Mouse (Mus musculus) T-helper 2 cell (primary cell): ENCODE measurements around the gene Serpinb9b.
"Not testable (repeated sequence)": the region's sequence is repeated elsewhere in the genome, so short reads cannot be mapped to it uniquely, and the experiment has no call there.

ENCODE experiments used
- in situ Hi-C: fragments of 300-600 bp; cut with MboI, MseI; formaldehyde crosslinking; loops from one replicate; pipeline ENCODE4 v1.15.1; 2025; ENCODE audit warnings: high pct_unique_total_duplicates

Serpinb9b gene

DNA sequence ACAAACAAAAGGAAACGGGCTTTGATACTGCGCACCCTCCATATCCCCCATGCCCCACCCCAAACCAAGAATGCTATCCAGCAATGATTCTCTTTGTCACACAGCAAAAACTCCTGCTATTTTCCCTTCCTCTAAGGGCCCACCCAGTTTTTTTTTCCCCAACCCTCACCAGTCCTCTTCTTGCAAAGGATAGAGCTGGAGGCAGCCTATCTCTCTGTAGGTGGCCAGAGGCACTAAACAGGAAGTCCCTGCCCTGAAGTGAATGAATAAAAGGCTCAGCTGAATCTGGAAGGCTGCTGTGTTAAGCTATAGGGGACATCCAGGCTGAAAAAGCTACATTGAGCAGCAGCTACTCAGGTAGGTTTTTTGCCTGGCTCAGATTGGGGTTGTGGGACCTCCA, at the start of gene Serpinb9b:
Gene Serpinb9b (plus strand): TSS at position 173 of the 400 bp plus-strand sequence.
- in situ Hi-C loops, result no loop called here

DNA sequence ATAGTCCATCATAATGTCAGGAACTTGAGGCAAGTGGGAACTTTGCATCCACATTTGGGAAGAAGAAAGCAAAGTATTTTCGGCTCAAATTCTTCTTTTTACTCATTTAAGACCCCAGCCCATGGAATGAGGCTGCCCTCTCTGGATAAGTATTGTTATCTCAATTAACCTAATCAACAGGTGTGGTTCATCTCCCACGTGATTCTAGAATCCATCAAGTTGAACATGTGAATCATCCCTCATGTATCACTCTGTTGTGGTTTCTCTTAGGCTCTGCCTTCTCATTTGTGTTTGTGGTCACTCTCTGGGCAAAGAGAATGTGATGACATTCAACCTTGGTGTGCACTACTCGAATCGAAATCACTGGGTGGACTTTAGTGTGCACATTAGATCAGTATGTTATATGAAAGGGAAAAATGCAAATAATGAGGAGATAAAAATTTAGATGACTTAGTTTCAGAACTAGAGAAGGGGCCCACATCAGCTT, 44.6 kb upstream of the Serpinb9b start:
- in situ Hi-C loops, result loop anchor here (5.0 kb wide), 1 partner anchor 100 kb away; no protein-coding TSS in a partner anchor

DNA sequence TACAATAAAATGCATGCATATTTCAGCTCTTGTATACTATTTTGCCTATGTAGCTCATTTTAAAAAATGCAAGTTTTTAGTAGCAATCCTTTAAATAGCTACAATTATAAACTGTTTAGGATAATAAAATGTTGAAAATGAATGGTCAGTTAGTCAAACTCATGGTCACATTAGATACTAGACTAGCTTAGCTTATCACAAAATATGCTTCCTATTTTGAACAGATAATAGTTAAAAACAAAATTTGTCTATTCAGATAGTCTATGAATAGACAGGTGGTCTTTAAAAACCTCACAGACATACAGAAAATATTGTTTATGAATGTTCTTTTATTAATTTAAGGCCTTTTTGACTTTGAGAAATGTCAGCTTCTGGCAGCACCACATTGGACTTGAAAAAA, 41.0 kb upstream of the Serpinb9b start:
- in situ Hi-C loops, result no loop called here

- in situ Hi-C loops, result loop anchor here (10.0 kb wide), 1 partner anchor 1881 kb away; the partner anchor contains the start of gene Prpf4b
Measured at GRCm38 (mm10) chr13:32993152-32993893, 33.9 kb upstream of the Serpinb9b start.

GRCm38 (mm10) chr13:32993894-32994242, 33.3 kb upstream of the Serpinb9b start:
- in situ Hi-C loops, result loop anchor here (10.0 kb wide), 1 partner anchor 1881 kb away; the partner anchor contains the start of gene Prpf4b

DNA sequence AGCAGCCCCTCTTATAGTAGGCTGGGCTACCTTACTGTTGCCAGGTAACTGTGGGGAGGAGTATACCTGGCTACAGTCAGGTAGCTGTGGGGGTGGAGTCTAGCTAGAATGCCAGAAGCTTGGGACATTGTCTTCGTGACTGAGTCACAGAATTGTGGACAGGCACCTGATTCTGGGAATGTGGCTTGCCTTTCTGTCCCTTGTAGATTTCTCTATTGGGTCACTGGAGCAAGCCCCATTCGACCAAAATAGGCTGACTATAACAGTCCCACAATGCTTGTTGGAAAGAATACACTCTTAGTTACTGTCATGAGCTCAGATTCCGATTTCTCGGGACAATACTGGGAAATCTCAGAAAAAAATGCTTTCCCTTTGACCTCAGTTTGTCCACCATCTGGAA, 32.2 kb upstream of the Serpinb9b start:
- in situ Hi-C loops, result loop anchor here (10.0 kb wide), 1 partner anchor 1880 kb away; the partner anchor contains the start of gene Prpf4b

- in situ Hi-C loops, result loop anchor here (5.0 to 10.0 kb wide), 3 partner anchors 73 to 1153 kb away; partner anchors contain the start of gene Serpinb1b
Measured at GRCm38 (mm10) chr13:33001341-33001740, 25.9 kb upstream of the Serpinb9b start.

DNA sequence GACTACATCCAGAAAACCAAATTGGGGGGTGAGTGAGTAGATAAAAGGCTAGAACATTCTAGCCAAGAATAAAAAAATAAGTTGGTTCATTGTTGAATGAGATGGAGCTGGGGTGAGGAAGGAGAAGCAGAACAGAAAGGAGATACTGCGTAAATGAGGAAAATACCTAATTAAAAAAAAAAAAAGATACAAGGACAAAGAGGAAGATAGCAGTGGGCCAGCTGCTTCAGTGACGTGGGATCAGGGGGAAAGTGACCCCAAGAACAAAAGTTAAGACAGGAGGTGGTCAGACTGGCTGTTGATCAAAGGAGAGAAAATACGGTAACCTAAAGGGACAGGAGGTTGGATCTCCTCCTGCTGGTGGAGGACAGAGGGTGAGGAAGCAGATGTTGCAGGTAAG, 24.3 kb upstream of the Serpinb9b start, which contains the start of gene Serpinb9:
Gene Serpinb9 (plus strand): TSS at position 301 of the 400 bp plus-strand sequence.
- in situ Hi-C loops, result loop anchor here (5.0 to 10.0 kb wide), 3 partner anchors 72 to 1152 kb away; partner anchors contain the start of gene Serpinb1b

GRCm38 (mm10) chr13:33003523-33004413, 23.4 kb upstream of the Serpinb9b start:
- in situ Hi-C loops, result loop anchor here (5.0 to 10.0 kb wide), 3 partner anchors 71 to 1151 kb away; partner anchors contain the start of gene Serpinb1b

- in situ Hi-C loops, result loop anchor here (5.0 to 10.0 kb wide), 4 partner anchors 70 to 1150 kb away; partner anchors contain the start of genes D930007J09Rik, Serpinb1b and Wrnip1
Measured at GRCm38 (mm10) chr13:33004414-33005105, 22.7 kb upstream of the Serpinb9b start.

- in situ Hi-C loops, result loop anchor here (5.0 to 10.0 kb wide), 3 partner anchors 69 to 1149 kb away; partner anchors contain the start of genes D930007J09Rik, Serpinb1b and Wrnip1
Measured at GRCm38 (mm10) chr13:33005501-33006075, 21.6 kb upstream of the Serpinb9b start.

DNA sequence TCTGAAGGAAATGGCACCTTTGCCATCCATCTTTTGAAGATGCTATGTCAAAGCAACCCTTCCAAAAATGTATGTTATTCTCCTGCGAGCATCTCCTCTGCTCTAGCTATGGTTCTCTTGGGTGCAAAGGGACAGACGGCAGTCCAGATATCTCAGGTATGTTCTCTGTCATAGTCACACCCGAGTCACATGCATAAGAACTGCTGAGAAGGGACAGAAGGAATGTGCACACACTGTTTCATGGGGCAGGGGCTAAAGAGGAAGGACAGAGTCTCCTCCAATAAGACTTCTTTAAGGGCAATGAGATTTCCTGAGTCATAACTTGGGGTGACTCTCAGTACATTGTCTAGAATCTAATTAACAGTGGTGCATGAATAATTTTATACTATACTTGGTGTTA, 20.7 kb upstream of the Serpinb9b start:
- in situ Hi-C loops, result loop anchor here (5.0 to 10.0 kb wide), 3 partner anchors 68 to 1148 kb away; partner anchors contain the start of genes D930007J09Rik, Serpinb1b and Wrnip1

DNA sequence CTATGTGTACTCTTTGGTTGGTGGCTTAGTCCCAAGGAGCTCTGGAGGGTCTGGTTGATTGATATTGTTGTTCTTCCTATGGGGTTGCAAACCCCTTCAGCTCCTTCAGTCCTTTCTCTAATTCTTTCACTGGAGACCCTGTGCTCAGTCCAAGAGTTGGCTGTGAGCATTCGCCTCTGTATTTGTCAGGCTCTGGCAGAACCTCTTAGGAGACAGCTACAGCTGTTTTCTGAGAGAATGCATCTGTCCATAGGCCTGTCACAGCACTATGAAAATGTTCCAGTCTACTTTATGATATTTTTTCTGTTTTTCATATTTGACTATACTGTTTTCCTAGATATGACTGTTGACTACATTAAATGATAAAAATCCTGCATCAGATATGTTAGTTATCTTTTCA, 14.8 kb upstream of the Serpinb9b start:
- in situ Hi-C loops, result no loop called here

- in situ Hi-C loops, result no loop called here
Measured at GRCm38 (mm10) chr13:33013271-33013670, 13.9 kb upstream of the Serpinb9b start.

DNA sequence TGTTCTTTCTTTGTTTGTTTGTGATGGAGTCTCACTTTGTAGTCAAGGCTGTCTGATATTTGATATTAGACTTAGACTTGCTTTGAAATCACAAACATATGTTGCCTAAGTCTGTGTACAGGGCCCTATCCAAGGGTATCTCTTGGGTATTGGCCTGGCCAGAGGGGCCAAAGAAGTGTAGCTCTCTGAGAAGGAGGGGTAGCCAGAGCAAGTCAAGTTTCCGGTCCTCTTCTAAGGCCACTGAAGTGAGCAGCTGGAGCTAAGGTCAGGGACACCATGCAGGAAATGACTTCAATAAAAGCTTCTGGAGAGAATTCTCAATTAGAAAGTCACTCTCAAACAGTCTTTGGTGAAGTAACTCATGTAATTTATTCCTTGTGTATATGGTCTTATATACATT, 4.8 kb upstream of the Serpinb9b start:
- in situ Hi-C loops, result no loop called here

DNA sequence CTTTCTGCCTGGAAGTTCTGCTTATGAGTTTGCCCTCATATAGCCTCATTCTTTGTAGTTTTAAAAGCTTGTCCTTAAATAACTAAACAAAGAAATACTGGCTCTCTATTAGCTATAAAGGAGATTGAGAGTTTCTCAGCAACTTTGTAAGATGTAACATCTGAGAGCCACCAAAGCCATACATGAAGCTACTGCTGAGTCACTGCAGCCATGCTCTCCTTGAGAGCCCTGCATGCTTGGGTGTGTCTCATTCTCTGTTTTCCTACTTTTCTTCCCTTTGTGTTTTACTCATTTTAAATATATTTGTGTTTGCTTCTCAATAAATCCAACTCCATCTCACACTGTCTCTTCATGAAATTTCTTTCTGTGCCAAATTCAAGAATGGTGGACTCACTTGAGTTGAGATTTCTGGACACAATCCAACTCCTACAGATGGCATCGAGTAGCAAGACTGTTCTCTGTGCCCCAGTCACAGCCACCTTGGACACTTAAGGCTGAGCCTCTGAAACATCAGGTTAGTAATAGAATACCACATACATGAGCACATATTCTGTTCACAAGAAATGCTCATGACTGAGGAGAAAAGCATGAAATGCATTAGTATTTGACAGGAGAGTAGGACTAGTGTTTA, 674 bp upstream of the Serpinb9b start:
- in situ Hi-C loops, result no loop called here

- in situ Hi-C loops, result no loop called here
Measured at GRCm38 (mm10) chr13:33028146-33028545, 930 bp downstream of the Serpinb9b start.

GRCm38 (mm10) chr13:33028550-33028949, 1.3 kb downstream of the Serpinb9b start:
- in situ Hi-C loops, result no loop called here

GRCm38 (mm10) chr13:33029478-33029877, 2.3 kb downstream of the Serpinb9b start:
- in situ Hi-C loops, result not testable (repeated sequence)

- in situ Hi-C loops, result no loop called here
Measured at GRCm38 (mm10) chr13:33030281-33030680, 3.1 kb downstream of the Serpinb9b start.
